Mouse (Mus musculus): Measurements from ENCODE around the gene Galnt2. TPM values are rescaled to one million over a fixed set of nuclear protein-coding genes. Genes with fewer than 3 reads are reported as not detected.

The Galnt2 gene
- polyA plus RNA-seq, 1 experiment from 2014 or later, result 23.5 TPM

DNA sequence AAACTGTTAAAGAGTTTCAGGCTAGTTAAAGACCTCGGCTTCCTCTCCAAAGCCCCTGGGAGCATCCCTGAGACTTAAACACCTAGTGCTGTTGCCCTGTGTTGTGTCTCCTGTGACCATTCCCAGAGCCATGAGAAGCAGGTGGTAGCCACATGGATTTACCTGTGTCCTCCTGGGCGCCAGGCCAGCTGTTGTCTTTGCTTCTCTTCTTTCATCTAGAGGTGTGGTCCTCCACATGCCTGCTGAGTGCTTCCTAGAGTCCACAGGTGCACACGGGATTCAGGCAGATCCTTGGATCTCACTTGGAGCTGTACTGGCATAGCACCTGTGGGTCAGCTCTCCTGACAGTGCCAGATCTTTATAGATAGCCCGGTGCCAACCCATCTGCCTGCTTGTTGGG, 36.0 kb downstream of the Galnt2 start:
- peak overlapping the region; percentile 70 for H3K27ac ChIP-seq (ENCODE audit: low read depth)
- TF ChIP-seq EP300 (IDR thresholded peaks at IDR 0.05; ENCODE audit: low read depth) (peak; percentile 20; the same call in 1 of the 2 replicates), CTCF (IDR thresholded peaks at IDR 0.05; ENCODE audit: low read depth) (no peak)
- H3K4me1 ChIP-seq (ENCODE audit: insufficient read depth), result peaks cover 52% of the 10 kb centered on the region
- H3K9me3 ChIP-seq (ENCODE audit: low read length), result no peaks in the 10 kb centered on the region
- no peak overlapping the region for H3K4me3 ChIP-seq (ENCODE audit: low read depth, low read length)
- 62% methylated on average over 4 of the region's 4 CpGs for WGBS (ENCODE audit: insufficient replicate concordance)
- DNase-seq, result peak; percentile 74
- H3K36me3 ChIP-seq (replicated peaks; ENCODE audit: insufficient read depth, low read length), result no peaks in the 10 kb centered on the region; the same call in 1 of the 2 replicates
- ATAC-seq, result peak; percentile 43; the same call in 1 of the 2 replicates
- H3K4me2 ChIP-seq (ENCODE audit: low read depth, low read length), result no peak overlapping the region
- H3K9ac ChIP-seq (replicated peaks), result no peak overlapping the region
- H3K27me3 ChIP-seq (ENCODE audit: insufficient read depth, low read length), result no peaks in the 10 kb centered on the region

DNA sequence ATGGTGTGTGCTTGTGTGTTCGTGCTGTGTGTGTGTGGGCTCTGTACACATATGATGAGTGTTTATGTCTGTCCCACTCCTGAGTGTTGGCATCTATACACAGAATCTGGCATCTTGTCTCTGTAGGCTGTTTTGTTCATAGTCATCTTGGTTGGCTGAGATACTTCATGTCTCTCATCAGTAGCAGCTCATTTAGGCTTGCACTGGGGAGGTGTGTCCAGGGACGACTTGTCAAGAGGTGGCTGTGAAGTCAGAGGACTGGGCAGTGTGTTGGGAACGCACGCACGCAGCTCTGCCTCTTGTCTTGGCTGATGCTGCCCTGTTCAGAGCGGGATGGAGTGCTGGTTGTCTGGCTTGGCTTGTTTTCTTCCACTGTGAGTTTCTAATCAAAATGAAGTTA, 39.3 kb downstream of the Galnt2 start:
- Histone ChIP-seq H3K27ac (ENCODE audit: low read depth) (no peak overlapping the region), H3K9me3 (ENCODE audit: low read length) (no peaks in the 10 kb centered on the region), H3K4me1 (ENCODE audit: insufficient read depth) (peaks cover 46% of the 10 kb centered on the region), H3K4me2 (ENCODE audit: low read depth, low read length) (no peak overlapping the region), H3K36me3 (replicated peaks; ENCODE audit: insufficient read depth, low read length) (no peaks in the 10 kb centered on the region; the same call in 1 of the 2 replicates), H3K9ac (replicated peaks) (no peak overlapping the region), H3K27me3 (ENCODE audit: insufficient read depth, low read length) (no peaks in the 10 kb centered on the region), H3K4me3 (ENCODE audit: low read depth, low read length) (no peak overlapping the region)
- ATAC-seq (no peak), DNase-seq (no peak)
- 78% methylated on average over 6 of the region's 6 CpGs for WGBS (ENCODE audit: insufficient replicate concordance)
- TF ChIP-seq CTCF (IDR thresholded peaks at IDR 0.05; ENCODE audit: low read depth), result no peak

DNA sequence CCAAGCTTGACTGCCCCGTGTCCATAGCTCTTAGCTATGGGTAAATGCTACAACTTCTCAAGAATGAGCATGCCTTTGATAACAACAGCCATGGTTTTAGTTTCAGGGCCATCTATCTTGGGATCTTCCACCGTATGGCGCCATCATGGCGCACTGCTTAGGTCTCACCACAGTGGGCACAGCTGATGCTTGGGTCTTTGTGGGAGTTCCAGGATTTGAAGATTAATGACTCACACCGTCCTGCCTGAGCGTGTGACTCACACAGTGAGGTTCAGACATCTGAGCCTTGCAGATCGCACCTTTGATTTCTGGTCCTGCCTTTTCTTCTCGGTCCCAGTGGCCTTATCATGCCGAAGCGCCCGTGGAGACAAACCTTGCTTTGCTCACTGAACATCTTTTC, 39.7 kb downstream of the Galnt2 start:
- Histone ChIP-seq H3K27ac (ENCODE audit: low read depth) (0 out of 2 replicates have a peak overlapping the region, but pooled peaks have one; percentile 39), H3K27me3 (ENCODE audit: insufficient read depth, low read length) (no peaks in the 10 kb centered on the region), H3K9me3 (ENCODE audit: low read length) (no peaks in the 10 kb centered on the region), H3K4me2 (ENCODE audit: low read depth, low read length) (no peak overlapping the region), H3K36me3 (replicated peaks; ENCODE audit: insufficient read depth, low read length) (no peaks in the 10 kb centered on the region; the same call in 1 of the 2 replicates), H3K9ac (replicated peaks) (no peak overlapping the region), H3K4me1 (ENCODE audit: insufficient read depth) (peaks cover 42% of the 10 kb centered on the region), H3K4me3 (ENCODE audit: low read depth, low read length) (no peak overlapping the region)
- TF ChIP-seq EP300 (IDR thresholded peaks at IDR 0.05; ENCODE audit: low read depth), result no peak
- no peak for TF ChIP-seq CTCF (IDR thresholded peaks at IDR 0.05; ENCODE audit: low read depth)
- ATAC-seq (no peak), DNase-seq (no peak)
- 49% methylated on average over 11 of the region's 11 CpGs for whole genome bisulfite sequencing (ENCODE audit: insufficient replicate concordance)

DNA sequence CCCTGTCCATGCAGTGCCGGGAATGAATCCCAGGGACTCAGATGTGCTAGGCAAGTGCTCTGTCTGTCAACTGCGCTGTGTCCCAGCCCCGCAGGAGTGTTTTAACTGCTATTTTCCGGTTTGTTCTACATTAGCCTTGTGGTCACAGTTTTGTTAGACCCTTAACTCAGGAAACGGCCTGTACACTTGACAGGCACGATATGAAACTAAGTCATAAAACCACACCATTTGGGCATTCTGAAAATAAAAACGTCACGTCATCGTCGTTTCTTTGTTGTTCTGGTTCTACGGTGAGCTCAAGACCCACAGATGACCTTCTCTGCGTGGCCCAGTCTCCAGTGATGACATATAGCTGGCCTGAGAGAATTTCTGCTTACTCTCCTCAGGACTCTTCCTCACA, 40.3 kb downstream of the Galnt2 start:
- Histone ChIP-seq H3K36me3 (replicated peaks; ENCODE audit: insufficient read depth, low read length) (no peaks in the 10 kb centered on the region; the same call in 1 of the 2 replicates), H3K9ac (replicated peaks) (no peak overlapping the region), H3K27me3 (ENCODE audit: insufficient read depth, low read length) (no peaks in the 10 kb centered on the region), H3K4me3 (ENCODE audit: low read depth, low read length) (no peak overlapping the region), H3K4me2 (ENCODE audit: low read depth, low read length) (no peak overlapping the region), H3K4me1 (ENCODE audit: insufficient read depth) (peaks cover 36% of the 10 kb centered on the region), H3K9me3 (ENCODE audit: low read length) (no peaks in the 10 kb centered on the region), H3K27ac (ENCODE audit: low read depth) (peak overlapping the region; percentile 39; the same call in 1 of the 2 replicates)
- 29% methylated on average over 12 of the region's 12 CpGs for WGBS (ENCODE audit: insufficient replicate concordance)
- ATAC-seq, result no peak
- TF ChIP-seq CTCF (IDR thresholded peaks at IDR 0.05; ENCODE audit: low read depth), result no peak
- TF ChIP-seq EP300 (IDR thresholded peaks at IDR 0.05; ENCODE audit: low read depth), result no peak
- DNase-seq, result no peak

DNA sequence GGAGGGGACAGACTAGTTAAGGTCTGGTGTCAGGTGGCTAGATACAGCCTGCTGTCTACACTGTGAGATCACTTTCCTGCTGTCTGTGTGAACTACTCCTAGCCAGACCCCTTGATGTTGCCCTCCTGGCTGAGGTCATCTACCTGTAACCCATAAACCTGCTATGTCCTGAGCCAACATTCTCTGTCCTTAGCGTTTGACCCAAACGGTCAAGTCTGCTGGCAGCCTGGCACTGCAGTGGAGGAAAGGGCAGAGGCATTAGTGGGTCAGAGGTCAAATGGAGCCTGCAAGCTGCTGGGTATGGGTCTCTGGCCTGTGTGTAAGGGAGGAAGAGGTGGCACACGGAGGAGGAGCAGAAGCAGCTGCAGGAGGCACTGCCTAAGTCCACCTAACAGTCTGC, 41.6 kb downstream of the Galnt2 start:
- Histone ChIP-seq H3K4me2 (ENCODE audit: low read depth, low read length) (no peak overlapping the region), H3K27me3 (ENCODE audit: insufficient read depth, low read length) (no peaks in the 10 kb centered on the region), H3K4me3 (ENCODE audit: low read depth, low read length) (no peak overlapping the region), H3K9ac (replicated peaks) (no peak overlapping the region), H3K4me1 (ENCODE audit: insufficient read depth) (peaks cover 37% of the 10 kb centered on the region), H3K36me3 (replicated peaks; ENCODE audit: insufficient read depth, low read length) (no peaks in the 10 kb centered on the region; the same call in 1 of the 2 replicates), H3K9me3 (ENCODE audit: low read length) (no peaks in the 10 kb centered on the region), H3K27ac (ENCODE audit: low read depth) (peak overlapping the region; percentile 25)
- TF ChIP-seq EP300 (IDR thresholded peaks at IDR 0.05; ENCODE audit: low read depth), result peak; percentile 25; the same call in 1 of the 2 replicates
- no peak for TF ChIP-seq CTCF (IDR thresholded peaks at IDR 0.05; ENCODE audit: low read depth)
- DNase-seq (no peak), ATAC-seq (peak; percentile 77)
- WGBS (ENCODE audit: insufficient replicate concordance), result 48% methylated on average over 3 of the region's 3 CpGs

DNA sequence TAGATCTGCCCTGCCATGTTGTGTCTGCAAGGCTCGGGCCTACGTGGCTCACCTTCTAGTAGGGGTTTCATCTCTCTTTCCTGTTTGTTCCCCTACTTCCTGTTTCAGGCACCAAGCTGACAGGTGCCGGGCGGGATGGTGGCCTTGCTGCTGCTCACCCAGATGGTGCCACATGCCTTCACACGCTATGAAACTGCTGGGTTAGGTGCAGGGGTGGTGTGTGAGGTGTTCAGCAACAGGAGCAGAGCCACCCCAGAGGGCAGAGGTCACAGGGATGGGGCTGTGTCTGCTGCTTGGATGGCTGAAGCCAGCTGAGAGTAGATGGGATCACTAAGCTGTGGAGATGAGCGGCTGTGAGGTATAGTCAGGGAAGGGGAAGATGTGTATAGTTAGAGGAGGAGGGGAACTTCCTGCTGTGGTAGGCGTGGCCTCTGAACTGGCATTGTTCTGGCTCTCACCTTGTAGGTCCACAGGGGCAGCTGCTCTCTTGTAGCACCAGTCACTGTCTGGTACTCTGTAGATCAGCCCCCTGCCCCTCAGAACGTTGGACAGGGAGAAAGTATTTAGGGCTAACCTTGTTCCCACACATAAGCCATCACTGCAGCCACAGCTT, 42.5 kb downstream of the Galnt2 start:
- Histone ChIP-seq H3K27ac (ENCODE audit: low read depth) (peak overlapping the region; percentile 25), H3K9ac (replicated peaks) (no peak overlapping the region), H3K9me3 (ENCODE audit: low read length) (no peaks in the 10 kb centered on the region), H3K36me3 (replicated peaks; ENCODE audit: insufficient read depth, low read length) (no peaks in the 10 kb centered on the region; the same call in 1 of the 2 replicates), H3K4me3 (ENCODE audit: low read depth, low read length) (no peak overlapping the region), H3K4me2 (ENCODE audit: low read depth, low read length) (no peak overlapping the region), H3K27me3 (ENCODE audit: insufficient read depth, low read length) (no peaks in the 10 kb centered on the region), H3K4me1 (ENCODE audit: insufficient read depth) (peaks cover 45% of the 10 kb centered on the region)
- no peak for DNase-seq
- WGBS (ENCODE audit: insufficient replicate concordance), result 38% methylated on average over 8 of the region's 8 CpGs
- ATAC-seq, result 0 out of 2 replicates have a peak, but pooled peaks have one; percentile 9
- no peak for TF ChIP-seq CTCF (IDR thresholded peaks at IDR 0.05; ENCODE audit: low read depth)
- no peak for TF ChIP-seq EP300 (IDR thresholded peaks at IDR 0.05; ENCODE audit: low read depth)

Measured in liver, postnatal 0 days (tissue).